Mouse (Mus musculus) adrenal gland, postnatal 36 days (tissue): ENCODE measurements at regions not wholly inside any gene's neighbourhood (a gene's known extent, or its start where the extent isn't known, plus 50 kb on each side); places are given as distances from the start of the nearest gene placed in this dataset.

Experiments
- DNase-seq, 2 experiments: peaks; one replicate each; pipeline ENCODE4 v3.0.0; 2021; ENCODE audit warnings: mixed read lengths in 1 of 2

DNA sequence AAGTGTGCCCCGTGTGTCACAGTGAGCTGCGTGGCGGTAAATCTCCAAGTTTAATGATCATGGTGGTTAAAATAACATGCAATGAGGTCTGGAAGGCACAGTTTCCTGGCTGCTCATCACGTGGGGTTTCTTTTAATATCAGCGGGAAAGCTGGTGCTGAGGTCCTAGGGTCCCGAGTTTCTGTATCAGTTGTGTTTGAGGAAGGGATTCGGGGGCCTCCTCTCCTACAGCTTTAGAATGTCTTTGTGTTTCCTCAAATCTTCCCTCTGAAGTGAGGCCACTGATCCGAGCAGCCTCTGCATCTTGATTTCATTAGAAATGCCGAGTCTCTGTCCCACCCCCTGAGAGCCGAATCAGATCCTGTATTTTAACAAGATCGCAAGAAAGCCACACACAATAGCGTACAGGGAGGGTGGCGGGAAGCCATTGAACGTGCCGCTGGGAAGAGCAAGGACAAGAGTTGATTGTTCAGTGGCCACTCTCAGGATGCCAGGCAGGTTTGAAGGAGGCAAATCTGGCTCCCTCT lies 215.5 kb downstream of the Ppp4r2 start:
- peak in 1 of 2 experiments; percentile 10 for DNase-seq

DNA sequence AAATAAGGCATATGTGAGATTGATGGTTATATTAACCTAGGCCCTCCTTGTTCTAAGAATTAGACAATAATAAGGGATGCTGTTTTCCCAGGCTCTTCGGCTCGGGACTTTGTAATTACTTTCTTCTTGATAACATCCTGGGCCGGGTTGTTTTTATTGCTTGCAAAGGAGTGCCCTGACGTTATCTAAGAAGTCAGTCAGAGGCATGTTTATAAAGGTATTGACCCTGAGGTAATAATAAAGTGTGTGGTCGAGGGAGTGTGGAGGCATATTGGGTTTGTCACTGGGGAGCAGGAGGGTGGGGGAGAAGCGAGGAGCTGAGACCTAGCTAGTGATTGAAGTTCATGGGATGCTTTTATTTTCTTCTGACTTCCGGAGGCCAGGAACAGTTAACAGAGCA lies 221.5 kb downstream of the Ppp4r2 start:
- DNase-seq, result no peak

- no peak for DNase-seq
Measured at GRCm38 (mm10) chr6:101056318-101056717, 222.9 kb downstream of the Ppp4r2 start.

DNA sequence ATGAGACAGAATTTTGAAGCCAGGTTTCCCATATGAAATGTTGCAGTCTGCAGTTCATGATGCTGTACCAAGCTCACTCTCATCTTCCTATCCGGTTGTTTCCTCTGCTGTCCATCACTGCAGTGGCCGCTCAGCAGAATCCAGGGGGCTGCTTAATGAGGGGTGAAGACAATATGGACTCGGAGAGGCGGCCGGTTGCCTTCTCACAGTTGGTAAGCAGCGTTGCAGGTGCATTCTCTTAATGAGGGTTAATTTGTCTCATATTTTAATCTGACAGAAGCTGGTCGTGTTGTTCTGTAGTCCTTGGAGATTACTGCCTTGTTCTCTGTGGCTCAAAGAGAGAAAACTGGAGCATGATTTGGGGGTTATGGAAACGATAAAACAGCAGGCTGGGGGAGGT lies 225.6 kb downstream of the Ppp4r2 start:
- DNase-seq, result no peak

- DNase-seq, result peak; percentile 56 to 59
Measured at GRCm38 (mm10) chr6:101062186-101062585, 228.8 kb downstream of the Ppp4r2 start.

DNA sequence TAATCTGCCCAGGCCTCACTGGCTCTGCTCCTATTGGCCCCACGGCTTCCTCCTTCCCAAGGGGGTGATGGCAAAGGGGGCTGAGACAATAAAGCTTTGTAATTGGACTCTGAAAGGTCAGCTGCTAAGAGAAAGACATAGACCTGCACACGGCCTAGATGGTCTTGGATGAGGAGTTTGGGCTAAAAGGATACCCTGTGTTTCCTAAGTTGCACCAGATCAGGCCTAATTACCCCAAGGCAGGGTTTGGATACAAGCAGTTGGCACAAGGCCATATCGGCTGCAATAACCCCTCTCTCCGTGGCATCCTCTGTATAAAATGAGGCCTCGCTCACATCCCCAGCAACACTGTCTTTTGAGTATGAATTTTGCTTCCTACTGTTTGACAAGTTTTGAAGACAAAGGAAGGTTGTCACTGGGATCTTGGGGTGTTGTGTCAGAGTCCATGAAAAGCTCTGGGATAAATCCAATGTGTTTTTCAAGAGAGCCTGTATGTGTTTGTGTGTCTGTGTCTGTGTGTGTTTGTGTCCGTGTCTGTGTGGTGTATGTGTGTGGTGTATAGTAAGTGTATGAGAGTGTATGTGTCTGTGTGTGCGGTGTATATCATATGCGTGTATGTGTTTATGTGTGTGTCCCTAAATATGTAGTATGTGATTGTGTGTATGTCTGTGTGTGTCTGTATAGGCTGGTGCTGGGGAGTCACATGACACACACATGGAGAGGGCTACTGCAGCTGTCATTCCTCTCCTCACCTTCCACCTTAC lies 242.5 kb downstream of the Ppp4r2 start:
- DNase-seq, result no peak

- no peak for DNase-seq
Measured at GRCm38 (mm10) chr6:101078294-101078693, 244.9 kb downstream of the Ppp4r2 start.

DNA sequence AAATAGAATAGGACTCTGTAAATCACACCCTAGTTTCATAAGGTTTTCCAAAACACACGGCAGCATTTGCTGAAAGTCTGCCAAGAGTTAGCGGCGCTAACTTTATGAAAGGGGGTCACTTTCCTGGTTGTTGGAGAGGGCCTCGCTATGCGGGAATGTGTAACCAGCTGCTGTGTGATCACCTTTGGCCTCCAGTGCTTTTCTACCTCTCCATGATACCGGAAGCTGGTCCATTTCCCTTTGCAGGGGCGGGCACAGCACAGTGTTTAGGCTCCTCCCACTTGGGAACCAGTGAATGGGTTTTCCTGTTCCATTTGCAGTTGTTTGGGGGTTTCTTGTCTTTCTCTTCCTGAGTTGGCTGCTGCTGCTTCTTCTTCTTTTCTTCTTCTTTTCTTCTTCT lies 250.3 kb downstream of the Ppp4r2 start:
- no peak for DNase-seq

- no peak for DNase-seq
Measured at GRCm38 (mm10) chr6:101092179-101092578, 258.8 kb downstream of the Ppp4r2 start.
